Mouse (Mus musculus) embryonic facial prominence, embryonic 10.5 days (tissue): ENCODE data around the gene Rpgrip1. TPM values are rescaled to one million over a fixed set of nuclear protein-coding genes. Genes with fewer than 3 reads are reported as not detected.

Source experiments
- DNase-seq: peaks from one replicate; pipeline ENCODE4 v3.0.0-alpha.2; 2017; ENCODE audit warnings: low spot score
- H3K27ac ChIP-seq: fragments of 300-500 bp; sonication (generic); replicated peaks from 2 replicates; pipeline ENCODE4 v1.5.1; 2016; ENCODE audit warnings: mild to moderate bottlenecking
- H3K27me3 ChIP-seq: fragments of 300-500 bp; sonication (generic); replicated peaks from 2 replicates; pipeline ENCODE4 v1.6.1; 2016; ENCODE audit warnings: low read depth, mild to moderate bottlenecking; ENCODE audit not compliant: poor library complexity, severe bottlenecking
- H3K36me3 ChIP-seq: fragments of 300-500 bp; sonication (generic); replicated peaks from 2 replicates; pipeline ENCODE4 v1.6.1; 2016; ENCODE audit warnings: mild to moderate bottlenecking, moderate library complexity
- H3K4me1 ChIP-seq: fragments of 300-500 bp; sonication (generic); 2 replicates; pipeline ENCODE4 v1.6.1; 2016
- H3K4me3 ChIP-seq: fragments of 300-500 bp; sonication (generic); 2 replicates; pipeline ENCODE4 v1.5.1; 2016; ENCODE audit warnings: mild to moderate bottlenecking, moderate library complexity
- H3K9me3 ChIP-seq: fragments of 300-500 bp; sonication (generic); 2 replicates; pipeline ENCODE4 v1.6.1; 2016; ENCODE audit warnings: mild to moderate bottlenecking
- WGBS: fragments of 180-500 bp; shearing (Covaris S2); methylation state at CpG from one replicate; pipeline ENCODE4 v1.1.7; 2016; 5-methylcytosine and 5-hydroxymethylcytosine counted together
- polyA plus RNA-seq: library from polyadenylated mRNA; unstranded; fragments of >200 nt; fragmentation: Nextera tagmentation; extraction: Ambion mirVana; gene quantifications from 2 replicates; pipeline ENCODE4 v1.2.1, GENCODE M21; 2016

Gene Rpgrip1
- polyA plus RNA-seq, 1 experiment from 2014 or later: 133 TPM

DNA sequence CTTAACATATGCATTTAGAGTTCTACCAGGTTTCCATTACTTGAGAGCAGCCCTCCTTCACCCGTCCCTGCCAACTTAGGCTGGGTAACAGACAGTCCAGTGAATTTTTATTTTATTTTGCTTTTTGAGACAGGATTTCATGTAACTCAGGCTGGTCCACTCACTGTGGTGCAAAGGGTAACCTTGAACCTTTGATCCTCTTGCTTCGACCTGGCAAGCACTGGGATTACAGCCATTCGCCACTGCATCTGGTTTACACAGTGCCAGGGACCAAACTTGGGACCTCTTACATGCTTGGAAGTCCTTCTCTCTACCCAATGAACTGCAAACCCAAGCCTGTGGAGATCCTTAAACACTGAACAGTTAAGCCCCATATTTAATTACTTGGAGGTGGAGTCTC is 14.1 kb downstream of the Rpgrip1 start:
- no peaks in the 10 kb centered on the region for H3K9me3 ChIP-seq
- 91% methylated on average over 3 of the region's 3 CpGs for WGBS
- no peak overlapping the region for H3K27ac ChIP-seq
- no peak overlapping the region for H3K4me3 ChIP-seq
- DNase-seq: no peak
- peaks cover 17% of the 10 kb centered on the region for H3K27me3 ChIP-seq
- peaks cover 6% of the 10 kb centered on the region for H3K4me1 ChIP-seq
- no peaks in the 10 kb centered on the region for H3K36me3 ChIP-seq

DNA sequence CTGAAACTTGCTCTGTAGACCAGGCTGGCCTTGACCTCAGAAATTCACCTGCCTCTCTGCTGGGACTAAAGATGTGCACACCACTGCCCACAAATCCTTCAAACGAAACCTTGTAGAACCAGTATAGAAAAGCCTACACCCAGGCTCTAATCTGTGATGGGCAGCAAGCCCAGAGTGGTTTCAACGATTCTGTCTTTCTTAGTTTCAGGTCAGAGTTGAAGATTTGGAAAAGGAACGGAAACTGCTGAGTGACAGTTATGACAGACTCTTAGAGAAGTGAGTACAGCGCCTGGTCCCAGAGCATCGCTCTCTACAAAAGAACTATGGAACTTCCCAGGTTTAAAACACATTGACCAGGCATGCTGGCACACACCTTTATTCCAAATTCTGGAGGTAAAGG is 23.1 kb downstream of the Rpgrip1 start:
- no peaks in the 10 kb centered on the region for H3K27me3 ChIP-seq
- DNase-seq: no peak
- H3K36me3 ChIP-seq: no peaks in the 10 kb centered on the region
- no peak overlapping the region for H3K27ac ChIP-seq
- H3K4me3 ChIP-seq: no peak overlapping the region
- WGBS: 88% methylated on average over 5 of the region's 5 CpGs
- no peaks in the 10 kb centered on the region for H3K4me1 ChIP-seq
- H3K9me3 ChIP-seq: no peaks in the 10 kb centered on the region

DNA sequence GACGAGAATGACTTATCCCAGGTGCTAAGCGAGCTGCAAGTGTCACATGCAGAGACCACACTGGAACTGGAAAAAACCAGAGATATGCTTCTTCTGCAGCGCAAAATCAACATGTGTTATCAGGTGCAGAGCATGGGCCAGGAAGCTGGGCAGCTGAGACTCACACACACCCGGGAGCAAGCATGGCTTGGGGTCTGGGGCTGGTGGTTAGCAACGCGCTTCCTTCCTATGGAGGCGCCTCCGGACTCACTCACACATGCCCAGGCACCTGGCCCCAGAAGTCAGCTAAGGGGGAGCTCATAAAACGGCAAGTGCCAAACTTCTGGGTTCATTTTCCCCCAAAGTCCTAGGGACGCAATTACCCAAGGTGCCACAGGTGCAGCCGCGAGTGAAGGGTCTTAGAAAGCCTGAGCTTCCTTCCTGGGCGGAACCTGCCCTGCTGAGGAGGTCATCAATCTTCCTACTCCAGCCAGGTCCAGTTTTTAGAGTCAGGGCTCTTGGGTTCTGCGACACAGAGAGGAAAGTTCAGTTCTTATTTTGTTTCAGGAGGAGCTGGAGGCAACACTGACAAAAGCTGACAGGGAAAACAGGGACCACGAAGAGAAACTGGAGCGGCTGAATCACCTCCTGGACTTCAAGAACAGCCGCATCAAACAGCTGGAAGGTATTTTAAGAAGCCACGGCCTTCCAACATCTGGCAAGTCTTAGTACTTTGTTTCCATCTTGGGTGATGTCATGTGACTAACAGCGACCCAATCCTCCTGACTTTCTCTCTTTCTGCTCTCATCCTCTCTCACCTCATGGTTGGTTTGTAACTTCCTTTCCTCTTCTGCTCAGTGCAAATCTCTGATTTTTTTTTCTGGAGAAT is 30.3 kb downstream of the Rpgrip1 start:
- Histone ChIP-seq H3K4me3 (no peak overlapping the region), H3K36me3 (no peaks in the 10 kb centered on the region), H3K9me3 (no peaks in the 10 kb centered on the region), H3K27me3 (no peaks in the 10 kb centered on the region), H3K27ac (0 out of 2 replicates have a peak overlapping the region, but pooled peaks have one; percentile 2), H3K4me1 (peaks cover 11% of the 10 kb centered on the region; the same call in 1 of the 2 replicates)
- no peak for DNase-seq
- WGBS: 64% methylated on average over 19 of the region's 19 CpGs

DNA sequence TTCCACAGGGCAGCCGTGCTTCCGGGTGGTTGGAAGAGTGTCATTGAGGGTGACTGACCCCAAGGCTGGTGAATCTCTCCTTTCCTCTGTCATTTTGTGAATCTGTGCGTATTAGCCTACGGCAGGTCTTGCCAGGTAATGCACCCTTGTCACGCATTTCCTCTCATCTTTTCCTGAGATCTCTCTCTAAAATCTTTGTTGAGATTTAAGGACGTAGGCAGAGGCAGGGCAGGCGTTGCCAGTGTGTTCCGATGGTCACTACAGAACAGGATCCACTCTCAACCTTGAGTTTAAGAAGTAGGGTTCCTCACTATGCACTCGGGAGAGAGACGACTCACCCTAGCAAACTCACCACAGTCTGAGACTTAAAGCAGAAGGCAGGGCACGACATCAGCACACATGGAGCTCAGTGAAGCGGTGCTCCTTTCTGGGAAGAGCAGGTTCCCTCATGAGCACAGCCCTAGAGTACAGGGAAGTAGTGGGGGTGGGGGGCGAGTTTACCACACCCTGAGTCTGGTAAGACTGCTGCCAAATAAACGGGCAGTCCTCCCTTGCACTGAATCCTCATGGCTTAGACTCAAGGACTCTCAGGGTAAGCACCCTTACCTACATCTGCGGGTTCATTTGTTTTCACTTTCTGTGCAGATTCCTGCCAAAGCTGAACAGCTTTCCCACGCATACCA is 31.1 kb downstream of the Rpgrip1 start:
- Histone ChIP-seq H3K4me3 (no peak overlapping the region), H3K36me3 (no peaks in the 10 kb centered on the region), H3K9me3 (no peaks in the 10 kb centered on the region), H3K27me3 (no peaks in the 10 kb centered on the region), H3K4me1 (peaks cover 11% of the 10 kb centered on the region; the same call in 1 of the 2 replicates), H3K27ac (no peak overlapping the region)
- WGBS: 78% methylated on average over 16 of the region's 16 CpGs
- no peak for DNase-seq

DNA sequence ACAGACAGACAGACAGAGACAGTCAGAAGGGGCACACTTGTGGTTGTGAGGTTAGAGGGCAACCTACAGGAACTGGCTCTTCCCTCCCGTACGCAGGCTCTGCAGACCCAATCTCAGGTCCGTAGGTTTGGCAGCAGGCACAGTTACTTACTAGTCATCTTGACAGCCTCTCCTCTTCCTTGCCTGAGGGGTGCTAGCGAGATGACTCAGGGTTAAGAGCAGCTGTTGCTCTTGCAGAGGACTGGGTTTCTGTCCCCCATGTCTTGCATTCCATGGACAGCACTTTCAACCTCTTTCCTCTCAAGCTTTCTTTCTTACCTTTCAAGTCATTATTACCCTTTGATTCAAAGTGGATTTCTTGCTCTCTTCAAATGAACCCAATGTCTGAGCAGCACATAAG is 33.7 kb downstream of the Rpgrip1 start:
- no peak overlapping the region for H3K4me3 ChIP-seq
- H3K27me3 ChIP-seq: no peaks in the 10 kb centered on the region
- H3K27ac ChIP-seq: no peak overlapping the region
- DNase-seq: no peak
- no peaks in the 10 kb centered on the region for H3K36me3 ChIP-seq
- 80% methylated on average over 4 of the region's 4 CpGs for WGBS
- peaks cover 11% of the 10 kb centered on the region; the same call in 1 of the 2 replicates for H3K4me1 ChIP-seq
- H3K9me3 ChIP-seq: no peaks in the 10 kb centered on the region

DNA sequence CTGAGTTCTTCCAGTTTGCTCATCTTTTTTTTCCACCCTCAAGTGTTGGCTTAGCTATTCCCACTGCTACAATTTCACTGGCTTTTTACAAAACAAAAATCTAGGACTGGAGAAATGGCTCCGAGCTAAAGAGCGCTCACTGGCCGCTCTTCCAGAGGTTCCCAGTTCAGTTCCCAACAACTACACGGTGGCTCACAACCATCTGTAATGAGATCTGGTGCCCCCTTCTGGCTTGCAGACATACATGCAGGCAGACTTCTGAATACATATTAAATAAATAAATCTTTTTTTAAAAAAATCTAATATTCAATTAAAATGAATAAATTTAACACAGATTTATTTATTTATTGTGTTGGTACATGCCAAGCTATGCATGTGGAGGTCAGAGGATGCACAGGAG is 36.0 kb downstream of the Rpgrip1 start:
- H3K36me3 ChIP-seq: no peaks in the 10 kb centered on the region
- DNase-seq: peak; percentile 33
- 0 out of 2 replicates have a peak, but pooled peaks cover 1% of the 10 kb centered on the region for H3K4me1 ChIP-seq
- no peak overlapping the region for H3K27ac ChIP-seq
- WGBS: 53% methylated on average over 4 of the region's 4 CpGs
- H3K9me3 ChIP-seq: no peaks in the 10 kb centered on the region
- H3K4me3 ChIP-seq: no peak overlapping the region
- H3K27me3 ChIP-seq: no peaks in the 10 kb centered on the region

DNA sequence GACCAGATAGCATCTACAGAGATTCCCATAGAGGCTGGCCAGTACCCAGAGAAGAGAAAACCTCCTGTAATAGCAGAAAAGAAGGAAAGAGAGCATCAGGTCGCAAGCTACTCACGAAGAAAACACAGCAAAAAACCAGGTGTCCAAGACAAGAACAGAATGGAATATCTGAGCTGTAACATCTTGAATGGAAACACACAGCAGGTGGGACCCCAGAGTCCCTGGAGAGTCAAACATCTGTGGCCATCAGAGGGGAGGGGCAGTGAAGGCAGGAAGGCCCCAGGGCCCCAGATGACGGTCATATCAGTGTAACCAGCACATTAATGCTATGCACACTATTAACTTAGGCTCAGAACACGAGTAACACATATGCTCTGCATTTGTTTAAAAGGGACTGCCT is 39.4 kb downstream of the Rpgrip1 start:
- Histone ChIP-seq H3K36me3 (no peaks in the 10 kb centered on the region), H3K4me3 (no peak overlapping the region), H3K27ac (no peak overlapping the region), H3K4me1 (no peaks in the 10 kb centered on the region), H3K27me3 (no peaks in the 10 kb centered on the region), H3K9me3 (no peaks in the 10 kb centered on the region)
- WGBS: 63% methylated on average over 4 of the region's 4 CpGs
- no peak for DNase-seq

DNA sequence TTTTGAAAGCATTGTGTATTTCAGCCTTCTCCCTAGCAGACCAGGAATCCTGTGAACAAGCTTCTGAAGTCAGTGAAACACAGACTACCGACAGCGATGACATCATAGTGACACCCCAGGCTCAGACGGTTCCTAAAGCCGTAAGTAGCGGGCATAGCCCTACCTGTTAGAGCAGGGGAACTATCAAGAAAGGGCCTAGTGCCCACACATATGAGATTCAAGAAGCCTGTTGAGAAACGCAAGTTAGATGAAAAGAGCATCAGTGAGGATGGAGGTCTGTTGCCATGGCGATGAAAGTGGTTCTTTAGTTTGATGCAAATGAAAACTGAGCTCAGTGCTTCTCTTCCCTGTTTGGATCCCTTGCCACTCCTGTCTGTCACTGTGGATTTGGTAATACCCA is 41.7 kb downstream of the Rpgrip1 start:
- 34% methylated on average over 7 of the region's 7 CpGs for WGBS
- H3K9me3 ChIP-seq: no peaks in the 10 kb centered on the region
- no peak overlapping the region for H3K27ac ChIP-seq
- DNase-seq: no peak
- H3K4me1 ChIP-seq: no peaks in the 10 kb centered on the region
- no peaks in the 10 kb centered on the region for H3K27me3 ChIP-seq
- no peak overlapping the region for H3K4me3 ChIP-seq
- H3K36me3 ChIP-seq: no peaks in the 10 kb centered on the region

DNA sequence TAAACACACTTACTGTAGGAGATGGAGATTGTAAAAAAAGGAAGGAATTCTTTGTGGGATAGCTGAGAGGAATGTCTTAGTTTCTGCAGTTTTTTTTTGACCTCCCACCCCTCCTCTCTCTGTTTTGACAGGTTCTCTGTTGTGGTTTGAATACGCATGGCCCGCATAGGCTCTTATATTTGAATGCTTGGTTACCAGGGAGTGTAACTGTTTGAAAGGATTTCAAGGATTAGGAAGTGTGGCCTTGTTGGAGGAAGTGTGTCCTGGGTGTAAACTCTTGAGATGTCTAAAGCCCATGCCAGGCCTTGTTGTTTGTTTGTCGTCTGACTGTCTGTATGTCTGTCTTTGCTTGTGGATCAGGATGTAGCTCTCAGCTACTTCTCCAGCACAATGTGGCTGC is 42.1 kb downstream of the Rpgrip1 start:
- Histone ChIP-seq H3K4me3 (no peak overlapping the region), H3K36me3 (peaks cover 2% of the 10 kb centered on the region), H3K9me3 (no peaks in the 10 kb centered on the region), H3K4me1 (no peaks in the 10 kb centered on the region), H3K27ac (no peak overlapping the region), H3K27me3 (no peaks in the 10 kb centered on the region)
- 62% methylated on average over 3 of the region's 3 CpGs for WGBS
- DNase-seq: no peak

DNA sequence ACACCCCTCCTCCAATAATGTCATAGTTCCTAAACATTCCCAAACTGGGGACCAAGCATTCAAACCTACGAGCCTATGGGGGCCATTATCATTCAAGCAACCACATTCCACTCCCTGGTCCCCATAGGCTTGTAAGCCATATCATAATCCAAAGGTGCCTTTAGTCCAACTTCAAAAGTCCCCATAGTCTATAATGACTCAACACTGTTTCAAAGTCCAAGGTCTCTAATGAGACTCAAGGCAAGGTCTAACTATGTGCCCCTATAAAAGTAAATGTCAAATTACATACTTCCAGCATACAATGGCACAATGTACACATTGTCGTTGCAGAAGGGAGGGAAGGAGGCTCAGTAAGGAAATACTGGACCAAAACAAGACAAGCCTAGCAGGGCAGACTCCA is 44.5 kb downstream of the Rpgrip1 start:
- no peak for DNase-seq
- Histone ChIP-seq H3K27ac (no peak overlapping the region), H3K27me3 (no peaks in the 10 kb centered on the region), H3K4me1 (no peaks in the 10 kb centered on the region), H3K4me3 (no peak overlapping the region), H3K36me3 (peaks cover 26% of the 10 kb centered on the region), H3K9me3 (no peaks in the 10 kb centered on the region)
- 92% methylated on average over 2 of the region's 2 CpGs for WGBS

DNA sequence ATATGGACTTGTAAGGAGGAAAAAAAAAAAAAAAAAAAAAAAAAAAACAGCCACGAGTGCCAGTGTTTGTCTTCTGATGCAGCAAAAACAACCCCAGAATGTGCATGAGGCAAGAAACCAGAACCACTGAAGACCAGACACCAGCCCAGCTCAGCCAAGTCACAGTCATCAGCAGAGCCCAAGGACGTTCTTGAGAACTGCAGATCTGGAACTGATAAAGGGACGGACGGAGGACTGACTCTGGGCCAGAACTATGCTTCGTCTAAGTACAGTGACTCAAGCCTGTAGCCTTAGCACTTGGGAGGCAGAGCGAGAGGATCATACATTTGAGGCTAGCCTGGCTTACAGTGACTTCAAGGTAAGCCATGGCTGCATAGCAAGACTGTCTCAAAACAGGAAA is 50.4 kb downstream of the Rpgrip1 start:
- peaks cover 83% of the 10 kb centered on the region for H3K36me3 ChIP-seq
- no peaks in the 10 kb centered on the region for H3K9me3 ChIP-seq
- H3K4me3 ChIP-seq: no peak overlapping the region
- WGBS: 89% methylated on average over 6 of the region's 6 CpGs
- no peak for DNase-seq
- no peak overlapping the region for H3K27ac ChIP-seq
- H3K4me1 ChIP-seq: no peaks in the 10 kb centered on the region
- H3K27me3 ChIP-seq: no peaks in the 10 kb centered on the region

DNA sequence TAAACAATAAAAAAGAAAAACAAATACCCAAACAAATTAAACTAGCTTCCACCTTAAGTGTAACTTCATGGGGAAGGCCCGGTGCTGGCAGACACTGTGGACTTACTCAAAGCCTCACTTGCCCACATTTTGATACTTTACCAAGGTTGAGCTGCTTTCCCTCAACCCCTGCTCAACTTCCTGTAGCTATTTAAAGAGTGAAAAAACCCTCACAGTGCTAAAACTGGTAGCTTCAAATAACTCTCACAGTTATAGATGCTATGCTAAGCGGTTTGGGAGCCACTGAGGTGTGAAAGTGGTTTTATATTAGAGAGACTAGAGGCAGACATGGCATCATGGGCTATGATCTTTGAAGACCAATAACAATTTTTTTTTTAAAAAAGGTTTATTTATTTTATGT is 56.1 kb downstream of the Rpgrip1 start:
- Histone ChIP-seq H3K4me3 (no peak overlapping the region), H3K27me3 (no peaks in the 10 kb centered on the region), H3K27ac (no peak overlapping the region), H3K36me3 (peaks cover 96% of the 10 kb centered on the region), H3K4me1 (no peaks in the 10 kb centered on the region), H3K9me3 (no peaks in the 10 kb centered on the region)
- 98% methylated on average over 2 of the region's 2 CpGs for WGBS
- no peak for DNase-seq

DNA sequence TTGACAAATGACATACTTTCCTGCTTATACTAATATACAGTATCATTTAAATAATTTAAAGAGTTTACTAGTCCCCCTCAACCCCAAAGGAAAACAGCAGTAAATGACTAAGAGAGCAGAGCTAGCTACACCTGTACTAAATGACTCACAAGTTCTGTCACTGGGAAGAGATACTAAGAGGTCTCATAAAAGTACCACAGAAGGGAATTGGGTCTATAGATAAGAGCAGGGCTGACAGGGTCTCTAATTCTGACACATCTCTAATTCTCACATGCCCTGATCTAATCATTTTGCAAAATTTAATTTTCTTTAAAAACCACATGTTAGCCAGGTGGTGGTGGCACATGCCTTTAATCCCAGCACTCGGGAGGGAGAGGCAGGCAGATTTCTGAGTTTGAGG is 78.3 kb downstream of the Rpgrip1 start:
- H3K4me1 ChIP-seq: peaks cover 5% of the 10 kb centered on the region; the same call in 1 of the 2 replicates
- H3K4me3 ChIP-seq: no peak overlapping the region
- DNase-seq: no peak
- no peak overlapping the region for H3K27ac ChIP-seq
- H3K9me3 ChIP-seq: no peaks in the 10 kb centered on the region
- WGBS: 89% methylated on average over 1 of the region's 1 CpGs
- peaks cover 64% of the 10 kb centered on the region for H3K36me3 ChIP-seq
- H3K27me3 ChIP-seq: no peaks in the 10 kb centered on the region
